Mouse (Mus musculus): ENCODE data around the gene Tmem95.

GRCm38 (mm10) chr11:69919661-69920265, 41.9 kb upstream of the Tmem95 start:
- TF ChIP-seq POLR2A (IDR thresholded peaks at IDR 0.05; ENCODE audit: insufficient read depth, low read depth, low read length) (no peak), CTCF (IDR thresholded peaks at IDR 0.05; ENCODE audit: insufficient read depth, low read depth, low read length) (no peak)

Data from olfactory bulb, adult 2 months (tissue).